ENCODE assay signal across 21 mouse cellular contexts in the genomic region with DNA sequence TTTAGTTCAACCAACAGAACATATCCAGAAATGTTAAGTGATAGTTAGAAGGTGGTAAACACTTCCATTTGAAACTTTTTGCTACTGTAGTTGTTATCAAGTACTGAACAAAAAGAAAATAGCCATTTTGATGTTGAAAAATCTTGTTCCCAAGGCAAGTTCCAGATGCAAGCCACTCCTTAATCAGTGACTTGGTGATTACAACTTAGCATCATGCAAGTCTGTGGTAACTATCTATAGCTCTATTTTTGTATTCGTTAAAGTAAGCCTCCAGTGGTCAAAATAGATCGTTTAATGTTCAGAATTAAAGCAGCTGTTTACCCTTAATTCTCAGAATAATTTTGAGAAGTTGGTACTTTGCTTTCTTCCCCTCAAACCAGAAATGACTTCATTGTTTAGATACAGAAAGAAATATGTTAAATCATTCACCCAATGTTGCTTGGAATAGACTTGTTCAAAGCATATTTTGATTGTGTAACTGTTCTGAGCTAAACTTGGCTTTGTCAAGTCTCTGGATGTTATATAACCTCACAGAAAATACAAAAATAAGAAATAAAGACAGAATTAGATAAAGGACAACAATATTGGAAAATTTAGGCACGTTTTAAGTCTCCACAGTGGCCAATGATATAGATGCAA.
"Had no signal": no experiment of that assay in that cellular context is flagged by ENCODE, and none has a peak within 500 bp of the region (broad histone marks: within the 10 kb centered on the region; RNA-seq: fewer than 3 reads in every experiment).

No protein-coding gene starts in this region.

- H3K4me3 ChIP-seq: kidney, embryonic 15.5 days; limb, embryonic 10.5 days; limb, embryonic 13.5 days; liver, embryonic 12.5 days; liver, embryonic 15.5 days; lung, embryonic 15.5 days; midbrain, embryonic 10.5 days; midbrain, embryonic 13.5 days; myocyte; neural tube, embryonic 13.5 days had no signal

- ATAC-seq: intestine, postnatal 0 days; liver, embryonic 12.5 days; midbrain, embryonic 13.5 days; midbrain, embryonic 16.5 days had no signal

- DNase-seq: kidney, adult 8-10 months; kidney, postnatal 10 days; kidney, postnatal 36 days; liver; lung, adult 18-20 months; lung, postnatal 10 days; lung, postnatal 4 days; thymus, adult 2 months; thymus, postnatal 14 days had no signal

- H3K27ac ChIP-seq: kidney, embryonic 15.5 days; limb, embryonic 10.5 days; limb, embryonic 13.5 days; liver, embryonic 12.5 days; liver, embryonic 15.5 days; lung, embryonic 15.5 days; midbrain, embryonic 10.5 days; midbrain, embryonic 13.5 days; neural tube, embryonic 13.5 days had no signal
